ENCODE assay signal across 11 mouse cellular contexts in genomic region chr4:154177257-154177656, GRCm38 (mm10). TPM values are rescaled to one million over a fixed set of nuclear protein-coding genes. Genes with fewer than 3 reads are reported as not detected.
DNase-seq lines count a peak whose midpoint lies in the region; ATAC-seq and TF ChIP-seq lines count a peak whose summit lies in the region.
"Had no signal": no experiment of that assay in that cellular context is flagged by ENCODE, and none has a peak within 500 bp of the region (broad histone marks: within the 10 kb centered on the region; RNA-seq: fewer than 3 reads in every experiment).

No protein-coding gene starts in this region.

- H3K4me1 ChIP-seq in limb, embryonic 13.5 days: peaks cover 43% of the 10 kb centered on the region
- H3K4me1 ChIP-seq in limb, embryonic 10.5 days: peaks cover 61% of the 10 kb centered on the region
- no peaks in the 10 kb centered on the region for H3K4me1 ChIP-seq in intestine, embryonic 16.5 days (ENCODE audit: control insufficient read depth, insufficient read depth, low read length)
- peaks cover 4% of the 10 kb centered on the region for H3K4me1 ChIP-seq in cerebellum, adult 2 months (ENCODE audit: control insufficient read depth, insufficient read depth, low read length)
- H3K4me1 ChIP-seq: liver, embryonic 15.5 days had no signal

- no peak overlapping the region for H3K4me3 ChIP-seq in limb, embryonic 13.5 days
- no peak overlapping the region for H3K4me3 ChIP-seq in limb, embryonic 10.5 days
- no peak overlapping the region for H3K4me3 ChIP-seq in intestine, embryonic 16.5 days (ENCODE audit: low read length)
- H3K4me3 ChIP-seq in cerebellum, adult 2 months (replicated peaks; ENCODE audit: insufficient read depth, low read depth, low read length): no peak overlapping the region
- H3K4me3 ChIP-seq: embryonic facial prominence, embryonic 15.5 days; liver, embryonic 15.5 days had no signal

- H3K36me3 ChIP-seq in limb, embryonic 13.5 days: peaks cover 26% of the 10 kb centered on the region
- peaks cover 45% of the 10 kb centered on the region for H3K36me3 ChIP-seq in limb, embryonic 10.5 days
- no peaks in the 10 kb centered on the region for H3K36me3 ChIP-seq in intestine, embryonic 16.5 days (ENCODE audit: control insufficient read depth, insufficient read depth, low read length)
- H3K36me3 ChIP-seq: embryonic facial prominence, embryonic 15.5 days; liver, embryonic 15.5 days had no signal

- no peaks in the 10 kb centered on the region for H3K9me3 ChIP-seq in limb, embryonic 13.5 days
- no peaks in the 10 kb centered on the region for H3K9me3 ChIP-seq in limb, embryonic 10.5 days (replicated peaks)
- no peaks in the 10 kb centered on the region for H3K9me3 ChIP-seq in intestine, embryonic 16.5 days (ENCODE audit: control insufficient read depth, low read length)
- H3K9me3 ChIP-seq: embryonic facial prominence, embryonic 15.5 days; liver, embryonic 15.5 days had no signal

- no peak for ATAC-seq in limb, embryonic 13.5 days (ENCODE audit: low FRiP score, low read depth)
- ATAC-seq in intestine, embryonic 16.5 days: peak; percentile 44
- ATAC-seq in megakaryocyte progenitor cell, adult 5-6 weeks (replicated peaks; ENCODE audit: poor library complexity): peak; percentile 48

- H3K9ac ChIP-seq in limb, embryonic 13.5 days: peak overlapping the region; percentile 19; the same call in 1 of the 2 replicates
- H3K9ac ChIP-seq in intestine, embryonic 16.5 days (ENCODE audit: low read depth, low read length): no peak overlapping the region
- H3K9ac ChIP-seq: embryonic facial prominence, embryonic 15.5 days; liver, embryonic 15.5 days had no signal

- no peak overlapping the region; the same call in 1 of the 2 replicates for H3K27ac ChIP-seq in limb, embryonic 13.5 days
- no peak overlapping the region for H3K27ac ChIP-seq in limb, embryonic 10.5 days
- H3K27ac ChIP-seq in intestine, embryonic 16.5 days (ENCODE audit: low read length): no peak overlapping the region
- no peak overlapping the region for H3K27ac ChIP-seq in cerebellum, adult 2 months (ENCODE audit: insufficient read depth, low read length)
- H3K27ac ChIP-seq: embryonic facial prominence, embryonic 15.5 days; liver, embryonic 15.5 days had no signal

- WGBS in limb, embryonic 13.5 days: 55% methylated on average over 8 of the region's 8 CpGs
- WGBS in limb, embryonic 10.5 days: 60% methylated on average over 8 of the region's 8 CpGs
- 52% methylated on average over 8 of the region's 8 CpGs for WGBS in intestine, embryonic 16.5 days
- WGBS in cerebellum, adult 2 months: 74% methylated on average over 8 of the region's 8 CpGs

- peaks cover 3% of the 10 kb centered on the region; the same call in 1 of the 2 replicates for H3K27me3 ChIP-seq in limb, embryonic 13.5 days
- peaks cover 19% of the 10 kb centered on the region for H3K27me3 ChIP-seq in limb, embryonic 10.5 days (ENCODE audit: low read depth, poor library complexity, severe bottlenecking)
- peaks cover 4% of the 10 kb centered on the region; the same call in 1 of the 2 replicates for H3K27me3 ChIP-seq in intestine, embryonic 16.5 days (replicated peaks; ENCODE audit: control insufficient read depth, insufficient read depth, low read length)
- H3K27me3 ChIP-seq in cerebellum, adult 2 months (ENCODE audit: control insufficient read depth, insufficient read depth, low read length): no peaks in the 10 kb centered on the region
- H3K27me3 ChIP-seq: embryonic facial prominence, embryonic 15.5 days had no signal

- H3K4me2 ChIP-seq in limb, embryonic 13.5 days (replicated peaks): no peak overlapping the region
- no peak overlapping the region for H3K4me2 ChIP-seq in intestine, embryonic 16.5 days (ENCODE audit: low read depth, low read length)
- H3K4me2 ChIP-seq: embryonic facial prominence, embryonic 15.5 days; liver, embryonic 15.5 days had no signal

- DNase-seq in limb, embryonic 10.5 days (ENCODE audit: low spot score): no peak
- peak; percentile 31 for DNase-seq in gastrocnemius, postnatal 10 days
- no peak for DNase-seq in thymus, adult 18-20 months
- DNase-seq in cerebellum, adult 2 months: no peak
- DNase-seq: kidney, adult 11 months; right cerebral cortex, postnatal 14 days had no signal

- no peak for TF ChIP-seq CTCF in cerebellum, adult 2 months (IDR thresholded peaks at IDR 0.05; ENCODE audit: borderline replicate concordance, insufficient read depth, low read depth, low read length)

- TF ChIP-seq POLR2A in cerebellum, adult 2 months (IDR thresholded peaks at IDR 0.05; ENCODE audit: borderline replicate concordance, insufficient read depth, low read length): no peak

RNA-seq across cellular contexts. Expression of gene Megf6, which starts 6.7 kb away (rescaled TPM):
- polyA plus RNA-seq in limb, embryonic 13.5 days (2015; fragmentation: Nextera tagmentation; extraction: Ambion mirVana): 61.7 and 70.0 TPM in 2 replicates
- 33.6 and 43.5 TPM in 2 replicates for polyA plus RNA-seq in limb, embryonic 10.5 days (2016; fragmentation: Nextera tagmentation; extraction: Ambion mirVana)
- 1 to 10 TPM; 4.4 to 4.7 TPM for total RNA-seq in gastrocnemius, postnatal 10 days (2021)
- 10.3 and 12.0 TPM in 2 replicates for polyA plus RNA-seq in intestine, embryonic 16.5 days (2015; fragmentation: Nextera tagmentation; extraction: Ambion mirVana)
- not detected in 2 replicates for total RNA-seq in megakaryocyte progenitor cell, adult 5-6 weeks (2015)
- 0.12 and 0.17 TPM in 2 replicates for total RNA-seq in megakaryocyte progenitor cell, adult 5-6 weeks (2017)
- 2.6 and 2.9 TPM in 2 replicates for polyA plus RNA-seq in cerebellum, adult 2 months (2012; rRNA removed)

RNA-seq across cellular contexts. Expression of gene Tprgl, which starts 16.8 kb away (rescaled TPM):
- polyA plus RNA-seq in limb, embryonic 13.5 days (2015; fragmentation: Nextera tagmentation; extraction: Ambion mirVana): 117 and 118 TPM in 2 replicates
- polyA plus RNA-seq in limb, embryonic 10.5 days (2016; fragmentation: Nextera tagmentation; extraction: Ambion mirVana): 100 and 102 TPM in 2 replicates
- total RNA-seq in gastrocnemius, postnatal 10 days (2021): 10 to 100 TPM; 80.1 to 90.4 TPM
- 87.9 and 93.9 TPM in 2 replicates for polyA plus RNA-seq in intestine, embryonic 16.5 days (2015; fragmentation: Nextera tagmentation; extraction: Ambion mirVana)
- 41.9 and 43.8 TPM in 2 replicates for total RNA-seq in megakaryocyte progenitor cell, adult 5-6 weeks (2015)
- 22.9 and 32.9 TPM in 2 replicates for total RNA-seq in megakaryocyte progenitor cell, adult 5-6 weeks (2017)
- 261 and 272 TPM in 2 replicates for polyA plus RNA-seq in cerebellum, adult 2 months (2012; rRNA removed)

RNA-seq across cellular contexts. Expression of gene Wrap73, which starts 35.1 kb away (rescaled TPM):
- 47.8 and 48.4 TPM in 2 replicates for polyA plus RNA-seq in limb, embryonic 13.5 days (2015; fragmentation: Nextera tagmentation; extraction: Ambion mirVana)
- polyA plus RNA-seq in limb, embryonic 10.5 days (2016; fragmentation: Nextera tagmentation; extraction: Ambion mirVana): 43.8 and 49.0 TPM in 2 replicates
- 10 to 100 TPM in 1 of 2 experiments, 1 to 10 TPM in 1; 9.7 to 10.5 TPM for total RNA-seq in gastrocnemius, postnatal 10 days (2021)
- polyA plus RNA-seq in intestine, embryonic 16.5 days (2015; fragmentation: Nextera tagmentation; extraction: Ambion mirVana): 29.3 and 30.1 TPM in 2 replicates
- 9.9 and 11.9 TPM in 2 replicates for total RNA-seq in megakaryocyte progenitor cell, adult 5-6 weeks (2015)
- total RNA-seq in megakaryocyte progenitor cell, adult 5-6 weeks (2017): 9.1 and 13.0 TPM in 2 replicates
- polyA plus RNA-seq in cerebellum, adult 2 months (2012; rRNA removed): 55.6 and 60.3 TPM in 2 replicates

RNA-seq across cellular contexts. Expression of gene Trp73, which starts 37.2 kb away (rescaled TPM):
- 1.6 and 1.7 TPM in 2 replicates for polyA plus RNA-seq in limb, embryonic 13.5 days (2015; fragmentation: Nextera tagmentation; extraction: Ambion mirVana)
- 0.30 and 0.80 TPM in 2 replicates for polyA plus RNA-seq in limb, embryonic 10.5 days (2016; fragmentation: Nextera tagmentation; extraction: Ambion mirVana)
- not detected for total RNA-seq in gastrocnemius, postnatal 10 days (2021)
- polyA plus RNA-seq in intestine, embryonic 16.5 days (2015; fragmentation: Nextera tagmentation; extraction: Ambion mirVana): 0.11 and 0.12 TPM in 2 replicates
- not detected in 2 replicates for total RNA-seq in megakaryocyte progenitor cell, adult 5-6 weeks (2015)
- total RNA-seq in megakaryocyte progenitor cell, adult 5-6 weeks (2017): not detected in 2 replicates
- polyA plus RNA-seq in cerebellum, adult 2 months (2012; rRNA removed): 1.7 and 2.6 TPM in 2 replicates
- polyA plus RNA-seq: liver, embryonic 15.5 days had no signal
